ENCODE assay signal across 9 mouse cellular contexts in genomic region chr7:4993999-4994788, GRCm38 (mm10). TPM values are rescaled to one million over a fixed set of nuclear protein-coding genes. Genes with fewer than 3 reads are reported as not detected.
A peak's percentile ranks its signal among the peaks of the same experiment; 100 is the strongest.
DNase-seq lines count a peak whose midpoint lies in the region; ATAC-seq and TF ChIP-seq lines count a peak whose summit lies in the region.
"Had no signal": no experiment of that assay in that cellular context is flagged by ENCODE, and none has a peak within 500 bp of the region (broad histone marks: within the 10 kb centered on the region; RNA-seq: fewer than 3 reads in every experiment).

No protein-coding gene starts in this region.

- 55% methylated on average over 57 of the region's 59 CpGs for WGBS in lung, embryonic 16.5 days
- WGBS in hindbrain, embryonic 14.5 days, result 50% methylated on average over 57 of the region's 59 CpGs
- 44% methylated on average over 56 of the region's 59 CpGs for WGBS in neural tube, embryonic 14.5 days

- H3K9ac ChIP-seq in lung, embryonic 16.5 days (ENCODE audit: low read length), result 0 out of 2 replicates have a peak overlapping the region, but pooled peaks have one; percentile 79
- peak overlapping the region; percentile 93 for H3K9ac ChIP-seq in hindbrain, embryonic 14.5 days
- H3K9ac ChIP-seq in neural tube, embryonic 14.5 days (replicated peaks; ENCODE audit: low read depth, low read length), result peak overlapping the region; percentile 78

- 0 out of 2 replicates have a peak, but pooled peaks cover 2% of the 10 kb centered on the region for H3K9me3 ChIP-seq in lung, embryonic 16.5 days (ENCODE audit: control insufficient read depth, low read length)
- no peaks in the 10 kb centered on the region for H3K9me3 ChIP-seq in hindbrain, embryonic 14.5 days (ENCODE audit: control insufficient read depth, low read length)
- H3K9me3 ChIP-seq in neural tube, embryonic 14.5 days (ENCODE audit: control insufficient read depth, low read length), result no peaks in the 10 kb centered on the region; the same call in 1 of the 2 replicates

- peak overlapping the region; percentile 60; the same call in 1 of the 2 replicates for H3K4me2 ChIP-seq in lung, embryonic 16.5 days (ENCODE audit: low read depth, low read length)
- H3K4me2 ChIP-seq in hindbrain, embryonic 14.5 days (replicated peaks), result peak overlapping the region; percentile 83
- H3K4me2 ChIP-seq in neural tube, embryonic 14.5 days (ENCODE audit: low read depth, low read length), result peak overlapping the region; percentile 69

- H3K27ac ChIP-seq in gastrocnemius, adult 2 months, result no peak overlapping the region
- H3K27ac ChIP-seq in lung, embryonic 16.5 days (ENCODE audit: low read length), result no peak overlapping the region
- H3K27ac ChIP-seq in hindbrain, embryonic 14.5 days, result no peak overlapping the region
- no peak overlapping the region for H3K27ac ChIP-seq in neural tube, embryonic 14.5 days (ENCODE audit: low read depth, low read length)

- intact Hi-C loops in gastrocnemius, postnatal 14 days (cut with DNase I; ENCODE audit: low total_unique reads), result no loop called here
- intact Hi-C loops in gastrocnemius, adult 2 months (cut with DNase I), result no loop called here

- no peaks in the 10 kb centered on the region; the same call in 1 of the 2 replicates for H3K27me3 ChIP-seq in lung, embryonic 16.5 days (ENCODE audit: control insufficient read depth, insufficient read depth, low read depth, low read length)
- H3K27me3 ChIP-seq in hindbrain, embryonic 14.5 days (ENCODE audit: control insufficient read depth, insufficient read depth, low read length), result no peaks in the 10 kb centered on the region
- no peaks in the 10 kb centered on the region for H3K27me3 ChIP-seq in neural tube, embryonic 14.5 days (ENCODE audit: control insufficient read depth, insufficient read depth, low read length)

- peak; percentile 9 for DNase-seq in gastrocnemius, postnatal 14 days
- no peak for DNase-seq in gastrocnemius, adult 2 months
- DNase-seq in lung, postnatal 25 days (ENCODE audit: low spot score), result no peak
- DNase-seq in hindbrain, embryonic 14.5 days (ENCODE audit: low spot score), result no peak
- DNase-seq in spleen, postnatal 10 days (ENCODE audit: low spot score in 2 of 2), result no peak
- no peak for DNase-seq in spleen, postnatal 14 days (ENCODE audit: low spot score in 2 of 2)

- H3K4me1 ChIP-seq in lung, embryonic 16.5 days (replicated peaks; ENCODE audit: control insufficient read depth, insufficient read depth, low read length), result peaks cover 16% of the 10 kb centered on the region; the same call in 1 of the 2 replicates
- H3K4me1 ChIP-seq in hindbrain, embryonic 14.5 days (replicated peaks; ENCODE audit: control insufficient read depth, insufficient read depth, low read length), result peaks cover 31% of the 10 kb centered on the region
- peaks cover 26% of the 10 kb centered on the region for H3K4me1 ChIP-seq in neural tube, embryonic 14.5 days (ENCODE audit: control insufficient read depth, insufficient read depth, low read length)

- ATAC-seq in lung, embryonic 16.5 days (ENCODE audit: low read depth), result no peak
- no peak for ATAC-seq in hindbrain, embryonic 14.5 days (ENCODE audit: low FRiP score)
- ATAC-seq in neural tube, embryonic 14.5 days (ENCODE audit: low read depth), result no peak

- no peak for TF ChIP-seq CTCF in gastrocnemius, adult 2 months (IDR thresholded peaks at IDR 0.05)

- H3K36me3 ChIP-seq in lung, embryonic 16.5 days (ENCODE audit: control insufficient read depth, insufficient read depth, low read length), result peaks cover 21% of the 10 kb centered on the region
- H3K36me3 ChIP-seq in hindbrain, embryonic 14.5 days (replicated peaks; ENCODE audit: control insufficient read depth, insufficient read depth), result peaks cover 23% of the 10 kb centered on the region
- H3K36me3 ChIP-seq in neural tube, embryonic 14.5 days (ENCODE audit: control insufficient read depth, insufficient read depth, low read length), result peaks cover 14% of the 10 kb centered on the region

- no peak overlapping the region for H3K4me3 ChIP-seq in gastrocnemius, adult 2 months
- H3K4me3 ChIP-seq in lung, embryonic 16.5 days (ENCODE audit: low read length), result no peak overlapping the region
- H3K4me3 ChIP-seq in hindbrain, embryonic 14.5 days (replicated peaks; ENCODE audit: low read length), result peak overlapping the region; percentile 84
- H3K4me3 ChIP-seq in neural tube, embryonic 14.5 days (ENCODE audit: low read depth, low read length), result peak overlapping the region; percentile 69
- H3K4me3 ChIP-seq: erythroblast, embryonic 14.5 days had no signal

RNA-seq across cellular contexts. Expression of gene Zfp579, which starts 1.8 kb away (rescaled TPM):
- total RNA-seq in gastrocnemius, postnatal 14 days (2021), result 10 to 100 TPM in 1 of 2 experiments, 1 to 10 TPM in 1; 9.0 to 10.5 TPM
- 1 to 10 TPM; 8.8 to 9.5 TPM for total RNA-seq in gastrocnemius, adult 2 months (2021)
- polyA plus RNA-seq in lung, embryonic 16.5 days (2015; fragmentation: Nextera tagmentation; extraction: Ambion mirVana), result 32.3 and 35.0 TPM in 2 replicates
- 51.5 and 55.4 TPM in 2 replicates for polyA plus RNA-seq in hindbrain, embryonic 14.5 days (2014; fragmentation: Nextera tagmentation; extraction: Ambion mirVana)
- 55.6 and 67.7 TPM in 2 replicates for polyA plus RNA-seq in neural tube, embryonic 14.5 days (2014; fragmentation: Nextera tagmentation; extraction: Ambion mirVana)

RNA-seq across cellular contexts. Expression of gene Zfp524, which starts 20.0 kb away (rescaled TPM):
- total RNA-seq in gastrocnemius, postnatal 14 days (2021), result 1 to 10 TPM; 5.8 to 6.0 TPM
- 10 to 100 TPM in 1 of 2 experiments, 1 to 10 TPM in 1; 6.5 to 10.4 TPM for total RNA-seq in gastrocnemius, adult 2 months (2021)
- polyA plus RNA-seq in lung, embryonic 16.5 days (2015; fragmentation: Nextera tagmentation; extraction: Ambion mirVana), result 19.3 and 21.4 TPM in 2 replicates
- 8.9 and 9.2 TPM in 2 replicates for polyA plus RNA-seq in hindbrain, embryonic 14.5 days (2014; fragmentation: Nextera tagmentation; extraction: Ambion mirVana)
- 5.9 and 7.9 TPM in 2 replicates for polyA plus RNA-seq in neural tube, embryonic 14.5 days (2014; fragmentation: Nextera tagmentation; extraction: Ambion mirVana)

RNA-seq across cellular contexts. Expression of gene Fiz1, which starts 20.3 kb away (rescaled TPM):
- total RNA-seq in gastrocnemius, postnatal 14 days (2021), result 10 to 100 TPM; 16.3 to 16.5 TPM
- 10 to 100 TPM; 23.2 to 23.3 TPM for total RNA-seq in gastrocnemius, adult 2 months (2021)
- polyA plus RNA-seq in lung, embryonic 16.5 days (2015; fragmentation: Nextera tagmentation; extraction: Ambion mirVana), result 33.1 and 34.5 TPM in 2 replicates
- polyA plus RNA-seq in hindbrain, embryonic 14.5 days (2014; fragmentation: Nextera tagmentation; extraction: Ambion mirVana), result 30.0 and 32.6 TPM in 2 replicates
- polyA plus RNA-seq in neural tube, embryonic 14.5 days (2014; fragmentation: Nextera tagmentation; extraction: Ambion mirVana), result 27.2 and 30.4 TPM in 2 replicates

RNA-seq across cellular contexts. Expression of gene Gm44973, which starts 21.1 kb away (rescaled TPM):
- not detected for total RNA-seq in gastrocnemius, postnatal 14 days (2021)
- total RNA-seq in gastrocnemius, adult 2 months (2021), result not detected
- 1.2 and 1.3 TPM in 2 replicates for polyA plus RNA-seq in lung, embryonic 16.5 days (2015; fragmentation: Nextera tagmentation; extraction: Ambion mirVana)
- not detected in 2 replicates for polyA plus RNA-seq in hindbrain, embryonic 14.5 days (2014; fragmentation: Nextera tagmentation; extraction: Ambion mirVana)
- polyA plus RNA-seq in neural tube, embryonic 14.5 days (2014; fragmentation: Nextera tagmentation; extraction: Ambion mirVana), result 2.6 and 2.7 TPM in 2 replicates
- polyA plus RNA-seq: erythroblast, embryonic 14.5 days had no signal

RNA-seq across cellular contexts. Expression of gene Sbk3, which starts 23.2 kb away (rescaled TPM):
- total RNA-seq in gastrocnemius, postnatal 14 days (2021), result 1 to 10 TPM in 1 of 2 experiments, under 1 TPM in 1; 0.33 to 1.0 TPM
- total RNA-seq in gastrocnemius, adult 2 months (2021), result 1 to 10 TPM in 1 of 2 experiments, under 1 TPM in 1; 0.46 to 5.2 TPM
- 0.72 and 1.0 TPM in 2 replicates for polyA plus RNA-seq in lung, embryonic 16.5 days (2015; fragmentation: Nextera tagmentation; extraction: Ambion mirVana)
- 0.39 and 0.67 TPM in 2 replicates for polyA plus RNA-seq in hindbrain, embryonic 14.5 days (2014; fragmentation: Nextera tagmentation; extraction: Ambion mirVana)
- polyA plus RNA-seq in neural tube, embryonic 14.5 days (2014; fragmentation: Nextera tagmentation; extraction: Ambion mirVana), result 0.52 and 0.75 TPM in 2 replicates
- polyA plus RNA-seq: erythroblast, embryonic 14.5 days had no signal

Comparison
In these comparisons a context has a peak if more than half of its experiments do, and no peak if none do; other contexts are left out.
1. H3K4me3 ChIP-seq: peak in hindbrain, embryonic 14.5 days (single experiment) and neural tube, embryonic 14.5 days (single experiment); none in gastrocnemius, adult 2 months (single experiment) and lung, embryonic 16.5 days (single experiment).
2. Peak in every context shown above with its lines, with median percentiles within 50 percentile points of each other: H3K4me2 ChIP-seq and H3K9ac ChIP-seq.